Mouse (Mus musculus) spleen, postnatal 4 days (tissue): ENCODE measurements at regions not wholly inside any gene's neighbourhood (a gene's known extent, or its start where the extent isn't known, plus 50 kb on each side); places are given as distances from the start of the nearest gene placed in this dataset.
A peak's percentile ranks its signal among the peaks of the same experiment; 100 is the strongest.

Experiments
- DNase-seq, 2 experiments: peaks; one replicate each; pipeline ENCODE4 v3.0.0; 2022; ENCODE audit warnings: low spot score in 2 of 2

DNA sequence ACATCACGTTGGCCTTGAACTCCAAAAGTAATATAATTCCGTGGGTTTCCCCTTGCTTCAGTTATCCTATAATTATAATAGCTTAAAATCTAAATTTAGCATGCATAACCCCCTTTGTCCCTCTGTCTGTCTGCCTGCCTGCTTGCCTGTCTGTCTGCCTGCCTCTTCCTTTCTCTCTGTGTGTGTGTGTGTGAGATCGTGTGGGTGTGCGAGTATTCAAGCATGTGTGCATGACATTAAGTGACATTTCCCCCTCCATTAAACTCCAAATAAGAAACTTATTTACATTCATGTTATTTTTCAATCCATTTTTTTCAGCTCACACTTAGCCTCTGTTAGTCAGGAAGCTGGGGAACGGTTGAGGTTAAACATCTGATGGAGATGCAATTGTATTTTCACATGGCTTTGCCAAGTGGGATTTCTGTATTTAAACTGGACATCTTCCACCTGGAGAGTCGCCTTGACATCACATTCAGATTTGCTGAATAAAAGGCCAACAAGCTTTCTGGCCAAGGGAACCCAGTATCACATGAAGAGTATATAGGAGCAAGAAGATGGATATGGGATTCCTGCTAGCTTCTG lies 130.8 kb upstream of the Map3k1 start:
- DNase-seq: no peak

DNA sequence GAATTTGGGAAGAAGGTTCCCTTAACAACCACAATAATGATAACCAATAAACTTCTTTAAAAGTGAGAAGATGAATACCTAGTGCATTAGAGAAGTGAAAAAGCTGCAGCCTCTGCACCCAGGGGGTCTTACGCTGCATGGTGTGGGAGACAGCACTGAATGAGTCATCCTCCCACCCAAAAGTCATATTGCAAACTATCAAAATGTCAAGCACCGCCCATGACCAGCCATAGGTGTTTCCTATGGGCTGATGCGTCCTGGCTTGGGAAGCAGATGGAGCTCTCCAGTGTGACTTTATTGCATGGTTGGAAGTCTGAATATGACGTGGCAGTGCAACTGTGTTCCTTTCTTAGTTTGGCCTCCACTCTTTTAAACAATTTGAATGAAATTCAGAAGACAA lies 131.5 kb upstream of the Map3k1 start:
- DNase-seq: no peak

DNA sequence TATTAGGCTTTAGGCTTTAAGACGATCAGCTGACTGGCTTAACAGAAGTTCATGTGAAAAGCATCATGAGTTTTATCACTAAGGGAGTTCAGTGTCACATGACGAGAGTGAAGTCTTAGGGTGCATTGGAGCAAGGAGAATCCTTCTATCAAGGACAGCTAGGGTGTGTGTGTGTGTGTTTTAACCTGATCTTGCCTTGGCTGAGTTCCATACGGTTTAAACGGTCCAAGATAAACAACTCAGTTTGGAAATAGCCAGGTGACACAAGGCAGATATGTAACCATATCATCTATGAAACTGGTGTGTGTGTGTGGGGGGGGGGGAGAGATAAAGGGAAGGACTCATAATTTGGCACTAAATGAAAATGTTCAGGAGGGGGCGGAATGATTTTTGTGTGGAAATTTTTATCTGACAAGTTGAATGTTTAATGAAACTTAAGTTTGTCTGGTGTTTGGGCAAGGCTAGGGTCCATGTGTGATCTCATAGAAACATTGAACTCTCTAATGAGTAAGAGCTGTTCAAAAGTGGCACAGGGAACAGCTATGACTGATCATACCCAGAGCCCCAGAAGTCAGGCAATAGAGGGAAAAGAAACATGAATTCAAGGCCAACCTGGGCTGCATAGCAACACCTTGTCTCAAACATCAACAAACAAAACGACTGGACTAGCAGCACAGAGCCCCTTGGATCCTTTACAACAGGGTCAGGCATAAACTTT lies 132.2 kb upstream of the Map3k1 start:
- peak in 1 of 2 experiments; percentile 65 for DNase-seq

DNA sequence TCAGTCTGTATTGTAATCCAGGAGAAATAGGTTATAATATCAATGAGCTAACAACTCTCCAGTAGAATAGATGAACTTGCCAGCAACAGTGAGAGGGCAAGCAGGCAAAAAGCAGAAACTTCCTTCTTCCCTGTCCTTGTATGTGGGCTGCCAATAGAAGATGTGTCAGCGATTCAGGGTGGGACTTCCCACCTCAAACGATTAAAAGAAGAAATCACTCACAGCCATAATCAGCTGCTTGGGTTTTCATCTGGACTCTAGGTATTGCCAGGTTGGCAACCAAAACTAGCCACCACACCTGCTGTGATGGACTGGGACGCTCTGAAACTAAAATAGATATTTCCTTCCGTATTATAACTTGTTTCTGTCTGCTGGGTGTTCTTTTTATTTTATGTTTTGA lies 133.2 kb upstream of the Map3k1 start:
- no peak for DNase-seq

DNA sequence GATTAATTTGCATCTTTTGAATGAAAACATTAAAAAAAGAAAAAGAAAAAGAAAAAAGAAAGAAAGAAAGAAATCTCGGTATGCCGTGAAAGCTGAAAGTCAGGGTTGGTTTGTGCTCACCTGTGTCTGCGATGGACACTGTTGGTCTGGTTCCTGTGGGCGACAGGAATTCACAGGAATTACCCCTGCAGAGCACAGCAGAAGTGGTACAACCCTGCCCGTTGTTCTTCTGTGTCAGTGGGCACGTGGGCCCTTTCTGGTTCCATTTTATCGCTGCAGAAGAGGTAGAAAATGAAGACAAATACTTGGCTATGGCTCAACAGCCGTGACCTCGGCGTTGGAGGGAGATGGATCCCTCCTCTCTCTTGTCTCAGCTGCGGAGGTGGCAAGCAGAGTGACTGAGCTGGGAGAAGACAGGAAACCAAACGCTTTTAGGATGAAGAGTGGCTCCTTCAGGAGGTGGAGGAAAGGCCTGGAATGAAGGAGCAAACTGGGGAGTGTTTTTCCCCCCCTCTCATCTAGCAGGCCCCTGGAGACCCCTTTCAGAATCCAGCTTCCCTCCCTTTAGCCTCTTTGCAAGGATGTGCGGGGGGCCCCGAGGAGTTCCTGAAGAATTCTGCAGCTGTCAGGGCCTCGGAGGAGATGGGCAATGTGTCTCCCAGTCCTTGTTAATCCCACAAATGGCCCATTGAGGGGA lies 134.7 kb upstream of the Map3k1 start:
- DNase-seq: no peak

DNA sequence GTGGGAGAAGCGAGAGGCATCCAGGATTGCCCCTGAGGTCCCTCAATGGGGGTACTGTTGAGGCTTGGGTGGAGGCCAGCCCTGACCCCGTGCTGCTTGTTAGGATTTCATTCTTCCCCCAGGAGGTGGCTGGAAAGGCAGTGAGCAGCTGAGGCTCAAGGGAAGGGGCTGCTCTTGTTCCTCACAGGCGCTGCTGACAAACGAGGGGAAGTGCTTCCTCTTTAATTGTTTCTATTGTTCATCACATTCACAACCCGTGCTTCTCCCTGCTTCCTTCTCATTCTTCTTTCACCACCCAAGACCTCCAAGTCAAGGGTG lies 135.3 kb upstream of the Map3k1 start:
- DNase-seq: no peak

DNA sequence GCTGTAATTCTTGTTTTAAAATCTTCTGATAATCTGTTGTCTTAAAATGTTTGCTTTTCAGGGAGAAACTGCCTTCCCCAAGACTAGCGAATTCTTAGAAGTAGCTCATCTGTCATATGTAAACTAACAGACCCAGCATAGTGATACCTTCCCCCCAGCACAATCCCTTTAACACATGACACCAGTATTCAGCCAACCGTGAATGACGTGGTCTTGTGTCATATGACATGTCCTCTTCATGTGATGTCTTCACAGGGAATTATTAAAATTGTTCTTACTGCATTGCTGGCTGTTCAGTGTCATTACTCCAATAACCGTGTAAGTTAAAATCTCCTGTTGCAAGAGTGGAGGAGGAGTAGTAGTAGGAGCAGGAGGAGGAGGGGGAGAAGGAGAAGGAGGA lies 137.5 kb upstream of the Map3k1 start:
- no peak for DNase-seq

DNA sequence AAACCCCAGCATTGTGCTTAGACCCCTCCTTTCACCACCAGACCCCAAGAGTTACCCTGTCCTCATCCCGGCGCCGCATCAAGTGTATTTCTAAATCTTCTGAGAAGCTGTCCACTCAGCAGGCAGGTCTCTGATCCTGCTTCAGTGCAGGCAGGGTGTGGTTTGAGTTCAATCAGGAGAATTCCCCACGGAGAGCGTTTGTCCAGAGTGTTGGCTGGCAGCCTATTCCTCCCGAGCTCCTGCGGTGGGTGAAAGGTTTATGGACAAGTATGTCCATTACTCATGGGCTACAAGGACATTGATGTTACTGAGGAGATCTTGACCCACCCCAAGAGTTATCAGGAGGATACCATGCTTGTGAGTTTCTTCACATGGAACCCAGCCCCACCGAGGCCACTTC lies 138.0 kb upstream of the Map3k1 start:
- DNase-seq: no peak

DNA sequence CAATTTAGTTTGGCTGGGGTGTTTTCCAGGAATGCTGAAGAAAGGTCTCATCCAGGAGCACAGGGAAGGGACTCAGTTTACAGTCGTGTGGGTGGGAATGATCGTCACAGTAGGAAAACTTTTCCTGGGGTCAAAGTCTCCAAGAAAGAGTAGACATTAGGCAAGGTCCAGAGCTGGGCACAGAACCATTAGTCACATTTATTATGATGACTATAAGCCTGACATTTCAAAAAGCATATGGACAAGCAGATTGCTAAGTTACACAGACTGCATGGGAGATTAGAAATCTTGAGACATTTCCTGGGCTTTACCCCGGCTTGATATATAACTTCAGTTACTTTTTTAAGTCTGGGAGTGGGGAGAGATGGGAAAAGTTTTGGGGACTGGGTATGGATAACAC lies 139.6 kb upstream of the Map3k1 start:
- DNase-seq: no peak

DNA sequence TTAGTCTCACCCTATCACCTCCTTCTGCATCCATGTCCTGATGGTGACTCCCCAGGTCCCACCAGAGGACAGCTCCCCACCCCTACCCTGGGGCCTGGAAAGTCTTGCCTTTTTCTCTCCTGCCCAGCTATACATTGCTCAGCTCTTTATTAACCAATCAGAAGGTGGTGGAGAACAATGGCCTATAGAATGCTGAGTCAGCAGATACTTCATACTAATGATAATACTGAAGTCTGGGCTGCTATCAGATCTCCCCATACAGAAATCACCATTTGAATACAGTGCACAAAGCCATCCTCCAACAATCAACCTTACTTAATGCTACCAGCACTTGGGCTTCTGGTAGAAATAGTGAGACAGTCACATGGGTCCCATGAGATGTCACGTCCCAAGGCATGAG lies 141.2 kb upstream of the Map3k1 start:
- no peak for DNase-seq

DNA sequence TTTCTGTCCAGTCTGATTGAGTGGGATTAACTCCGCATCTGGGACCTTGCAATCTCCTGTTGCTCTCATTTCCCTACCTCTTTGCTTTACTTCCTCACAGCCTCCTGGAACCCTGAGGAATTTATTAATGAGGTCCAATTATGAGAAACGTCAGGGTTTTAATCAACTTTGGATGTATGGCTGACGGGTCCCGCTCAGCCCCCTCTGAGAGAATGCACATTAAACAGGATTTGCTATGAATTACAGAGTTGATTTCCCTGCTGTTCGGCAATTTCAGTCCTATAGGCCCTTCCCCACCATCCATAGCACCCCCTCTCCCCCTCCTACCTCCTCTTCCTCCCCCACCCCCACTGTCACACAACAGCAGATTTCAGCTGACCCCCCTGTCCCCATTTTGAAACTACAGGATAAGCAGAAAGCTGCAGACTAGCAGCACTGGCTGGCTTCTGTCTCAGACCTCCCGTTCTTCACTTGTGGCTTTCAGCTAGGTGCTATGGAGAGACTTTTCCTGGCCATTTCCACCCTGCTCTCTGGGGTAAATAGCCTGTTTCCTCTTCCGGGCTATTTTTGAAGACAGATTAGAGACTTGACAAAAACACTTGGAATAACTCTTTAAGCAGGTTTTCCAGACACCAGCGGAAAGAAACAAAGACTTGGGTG lies 145.2 kb upstream of the Map3k1 start:
- DNase-seq: no peak

DNA sequence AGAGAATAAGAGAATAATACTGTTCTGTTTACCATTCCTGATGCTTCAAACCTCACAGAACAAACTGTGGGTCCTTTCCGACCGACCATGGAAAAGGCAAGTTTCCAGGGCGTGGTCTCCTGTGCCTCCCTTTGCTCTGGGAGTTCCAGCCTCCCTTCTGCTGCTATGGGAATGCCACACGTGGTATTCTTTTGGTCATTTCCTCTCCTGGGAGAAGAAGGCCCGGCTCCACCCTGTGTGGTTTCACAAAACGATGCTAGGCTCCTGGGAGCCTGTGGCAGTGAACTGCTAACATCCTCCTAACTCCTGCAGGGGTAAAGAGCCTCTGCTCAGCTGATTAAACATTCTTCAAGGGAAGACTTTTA lies 145.7 kb upstream of the Map3k1 start:
- no peak for DNase-seq

DNA sequence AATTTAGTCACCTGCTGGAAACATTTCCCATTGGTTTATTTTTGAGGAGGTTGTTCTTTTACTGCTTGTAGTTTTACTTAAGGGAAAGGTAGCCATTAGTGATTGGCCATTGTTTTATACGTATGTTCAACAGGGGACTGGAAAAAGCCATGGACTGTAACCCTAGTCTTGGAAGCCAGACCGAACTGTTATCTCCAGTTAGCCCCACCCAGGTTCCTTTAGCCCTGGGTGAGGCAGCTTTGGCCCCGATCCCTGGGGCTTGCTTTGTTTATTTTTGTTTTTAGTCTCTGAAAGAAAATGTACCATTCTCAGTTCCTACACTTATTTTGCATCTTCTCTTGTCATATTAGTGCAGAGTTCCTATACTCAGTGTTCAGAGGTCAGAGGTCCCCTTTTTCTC lies 148.3 kb upstream of the Map3k1 start:
- DNase-seq: peak in 1 of 2 experiments; percentile 45

DNA sequence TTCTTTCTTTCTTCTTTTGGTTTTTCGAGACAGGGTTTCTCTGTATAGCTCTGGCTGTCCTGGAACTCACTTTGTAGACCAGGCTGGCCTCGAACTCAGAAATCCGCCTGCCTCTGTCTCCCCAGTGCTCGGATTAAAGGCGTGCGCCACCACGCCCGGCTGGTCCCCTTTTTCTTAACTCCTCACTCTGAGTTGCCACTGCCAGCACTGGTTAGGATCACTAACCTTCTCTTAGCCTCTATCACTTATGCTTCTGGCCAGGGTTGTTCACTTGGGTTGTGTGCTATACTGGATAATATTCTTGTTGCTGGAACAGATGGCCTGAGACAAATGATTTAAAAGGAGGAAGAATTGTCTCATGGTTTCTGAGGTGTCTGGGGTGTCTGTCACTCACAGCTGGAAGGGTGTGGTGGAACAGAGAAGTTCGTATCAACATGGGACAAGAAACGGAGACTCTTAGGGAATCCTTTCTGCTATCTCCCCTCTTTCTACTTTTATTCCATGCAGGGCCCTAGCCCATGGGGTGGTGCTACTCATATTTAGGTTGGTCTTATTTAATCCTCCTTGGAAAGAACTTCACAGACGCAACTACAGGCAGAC lies 149.0 kb upstream of the Map3k1 start:
- DNase-seq: no peak

DNA sequence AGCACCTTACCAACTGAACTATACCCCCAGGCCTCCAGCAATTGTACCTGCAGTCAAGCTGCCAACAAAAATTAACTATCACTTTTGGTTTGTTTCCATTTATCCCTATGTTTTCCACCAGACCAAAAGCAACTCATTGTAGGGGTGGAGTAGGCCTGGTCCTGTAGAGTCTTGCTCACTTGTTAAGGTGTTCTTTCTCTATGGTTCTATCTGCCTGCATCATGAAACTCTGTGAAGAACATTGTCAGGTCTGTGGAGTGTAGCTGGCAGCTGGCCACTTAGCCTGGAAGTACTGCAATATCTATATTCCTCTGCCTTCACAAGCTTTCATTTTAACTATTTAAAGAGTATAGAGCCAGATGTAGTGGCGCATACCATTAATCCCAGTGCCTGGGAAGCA lies 149.6 kb upstream of the Map3k1 start:
- DNase-seq: no peak

DNA sequence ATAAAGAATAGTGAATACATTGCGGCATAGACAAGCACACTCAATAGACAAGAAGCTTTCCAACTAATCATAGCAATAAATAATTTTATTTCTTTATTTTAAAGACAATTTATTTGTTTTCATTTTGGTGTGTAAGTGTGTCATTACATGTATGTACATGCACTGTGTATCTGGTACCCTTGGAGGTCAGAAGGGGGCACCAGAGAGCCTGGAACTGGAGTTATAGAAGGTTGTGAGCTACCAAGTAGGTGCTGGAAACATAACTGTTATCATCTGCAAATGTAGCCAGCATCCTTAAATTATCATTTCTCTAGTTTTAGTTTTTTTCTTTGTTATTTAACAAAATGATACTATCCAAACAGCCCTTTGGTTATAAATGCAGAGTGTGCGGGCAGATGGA lies 151.2 kb upstream of the Map3k1 start:
- DNase-seq: no peak

DNA sequence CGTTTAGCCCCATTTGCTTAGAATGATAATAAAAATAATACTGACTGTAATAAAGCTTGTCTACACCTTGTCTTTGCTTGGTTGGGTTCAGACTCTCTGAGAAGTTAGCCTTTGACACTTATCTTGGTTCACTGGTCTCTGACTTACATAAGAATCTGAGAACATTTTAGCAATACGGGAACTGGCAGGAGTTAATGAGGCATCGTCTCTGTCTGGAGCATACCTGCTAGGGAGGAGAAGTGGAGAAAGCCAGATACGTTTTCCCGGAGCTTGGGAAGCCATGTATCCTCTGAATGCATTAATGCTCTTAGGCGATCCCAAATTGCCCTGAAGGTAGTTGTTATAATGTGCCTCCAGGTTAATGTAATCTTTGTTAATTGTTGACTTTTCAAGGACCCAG lies 152.6 kb upstream of the Map3k1 start:
- DNase-seq: no peak

DNA sequence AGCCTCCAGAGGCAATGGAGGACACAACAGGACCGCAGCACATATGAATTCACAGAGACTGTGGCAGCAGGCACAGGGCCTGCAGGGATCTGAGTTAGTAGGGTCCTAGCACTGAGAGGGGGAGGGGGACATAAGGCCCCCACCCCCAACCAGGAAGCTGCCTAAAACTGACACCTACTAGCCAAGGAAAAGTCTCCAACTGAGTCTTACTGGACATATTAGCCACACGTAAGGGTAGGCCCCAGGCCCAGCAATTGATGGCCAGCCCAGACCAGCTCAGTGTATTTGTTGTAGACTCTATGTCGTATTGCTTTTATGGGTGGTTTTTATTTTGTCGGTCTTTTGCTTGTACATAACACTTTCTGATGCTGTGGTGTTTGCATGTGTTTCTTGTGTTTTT lies 153.4 kb upstream of the Map3k1 start:
- DNase-seq: no peak

DNA sequence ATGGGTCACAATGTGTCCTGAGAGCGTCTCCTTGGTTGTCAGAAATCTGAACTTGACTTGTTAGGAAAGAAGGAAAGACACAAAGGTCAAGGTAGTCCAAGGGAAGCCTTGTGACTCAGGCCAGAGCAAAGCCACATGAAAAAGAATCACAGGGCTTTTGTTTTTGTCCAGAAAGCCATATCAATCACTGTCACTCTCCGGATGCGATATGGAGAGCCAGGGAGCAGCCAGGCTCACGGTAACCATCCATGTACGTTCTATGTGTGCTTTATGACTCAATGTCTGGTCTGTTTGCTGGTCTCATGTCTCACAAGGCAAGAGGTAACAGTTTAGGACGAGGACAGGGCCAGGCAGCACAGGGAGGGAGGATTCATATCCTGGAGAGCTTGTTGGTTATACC lies 157.3 kb upstream of the Map3k1 start:
- no peak for DNase-seq

DNA sequence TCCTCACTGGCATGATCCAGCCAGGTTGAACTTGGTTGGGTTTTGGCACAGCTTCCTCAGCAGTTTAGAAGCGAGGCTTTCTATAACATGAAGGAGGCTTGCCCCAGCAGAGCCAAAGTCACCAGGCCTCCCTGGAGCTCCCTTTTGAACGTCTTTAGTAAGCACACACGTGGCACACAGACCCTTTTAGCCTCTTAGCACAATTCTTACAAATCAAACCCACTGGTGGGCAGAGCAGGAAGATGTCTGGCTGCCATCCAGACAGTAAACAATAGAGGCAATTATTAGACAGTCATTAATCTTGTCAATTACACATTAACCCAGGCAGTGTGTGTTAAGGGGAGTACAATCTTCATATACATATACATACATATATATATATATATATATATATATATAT lies 157.8 kb upstream of the Map3k1 start:
- DNase-seq: no peak

DNA sequence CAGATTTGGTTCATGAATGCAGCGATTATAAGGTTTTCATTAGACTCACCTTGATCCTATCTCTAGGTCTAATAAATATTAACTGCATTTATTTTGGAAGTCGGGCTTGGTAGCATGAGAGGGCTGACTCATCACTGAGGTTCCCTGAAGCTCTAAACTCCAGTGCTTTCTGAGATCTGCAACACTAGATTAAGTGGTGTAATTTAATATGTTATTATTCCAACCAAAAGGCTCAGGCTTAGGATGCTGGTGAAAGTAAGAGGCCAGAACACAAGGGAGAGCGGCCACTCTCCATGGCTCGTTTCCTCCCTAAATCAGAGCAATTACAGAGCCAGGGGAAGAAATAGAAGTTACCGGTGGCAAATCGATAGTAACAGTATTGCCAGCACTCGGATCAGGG lies 159.4 kb upstream of the Map3k1 start:
- no peak for DNase-seq

DNA sequence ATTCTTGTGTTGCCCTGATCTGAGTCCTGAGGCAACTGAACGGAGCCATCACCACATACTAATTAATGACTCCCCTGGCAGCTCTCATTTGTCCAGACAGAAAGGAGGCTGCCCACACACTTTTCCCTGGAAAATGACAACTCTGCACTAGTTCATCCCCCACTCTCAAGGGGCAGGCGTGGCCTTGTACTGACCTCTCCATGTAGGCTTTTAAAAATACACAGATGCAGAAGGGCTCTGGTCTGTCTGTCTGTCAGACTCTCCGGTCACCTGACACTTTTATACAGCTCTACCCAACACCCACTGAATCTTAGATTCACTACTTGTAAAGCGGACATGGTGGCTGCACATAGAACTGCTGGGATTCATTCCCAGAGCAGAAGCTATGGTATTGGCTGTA lies 165.5 kb upstream of the Map3k1 start:
- DNase-seq: no peak

DNA sequence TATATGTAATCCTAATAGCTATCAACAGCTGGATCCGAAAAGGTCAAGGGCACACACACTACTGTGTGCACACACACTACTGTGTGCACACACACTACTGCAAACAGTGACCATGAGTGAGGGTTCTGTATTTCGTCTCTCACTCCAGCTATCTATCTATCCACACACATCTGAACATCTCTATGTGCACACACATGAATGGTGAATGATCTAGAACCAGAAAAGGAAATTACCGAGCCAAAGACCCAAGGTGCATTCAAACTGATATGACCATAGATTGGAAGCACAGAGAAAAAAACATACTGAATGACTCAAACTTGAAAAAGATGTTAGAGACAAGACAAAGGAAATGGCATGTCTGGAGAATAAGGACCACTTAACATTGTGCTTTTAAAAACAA lies 166.8 kb upstream of the Map3k1 start:
- no peak for DNase-seq
